Mouse (Mus musculus) liver, adult 2 months (tissue): ENCODE measurements around the gene Rarg.

ENCODE experiments used
- CTCF ChIP-seq: fragments of 200-500 bp; IDR thresholded peaks from 2 replicates; pipeline ENCODE4 v1.5.1; 2011; ENCODE audit warnings: low read depth, low read length, control low read depth
- POLR2A ChIP-seq: fragments of 200-500 bp; IDR thresholded peaks from 2 replicates; pipeline ENCODE4 v1.6.1; 2011; ENCODE audit warnings: low read length, control low read depth; ENCODE audit not compliant: insufficient read depth; ENCODE audit errors: extremely low read depth

DNA sequence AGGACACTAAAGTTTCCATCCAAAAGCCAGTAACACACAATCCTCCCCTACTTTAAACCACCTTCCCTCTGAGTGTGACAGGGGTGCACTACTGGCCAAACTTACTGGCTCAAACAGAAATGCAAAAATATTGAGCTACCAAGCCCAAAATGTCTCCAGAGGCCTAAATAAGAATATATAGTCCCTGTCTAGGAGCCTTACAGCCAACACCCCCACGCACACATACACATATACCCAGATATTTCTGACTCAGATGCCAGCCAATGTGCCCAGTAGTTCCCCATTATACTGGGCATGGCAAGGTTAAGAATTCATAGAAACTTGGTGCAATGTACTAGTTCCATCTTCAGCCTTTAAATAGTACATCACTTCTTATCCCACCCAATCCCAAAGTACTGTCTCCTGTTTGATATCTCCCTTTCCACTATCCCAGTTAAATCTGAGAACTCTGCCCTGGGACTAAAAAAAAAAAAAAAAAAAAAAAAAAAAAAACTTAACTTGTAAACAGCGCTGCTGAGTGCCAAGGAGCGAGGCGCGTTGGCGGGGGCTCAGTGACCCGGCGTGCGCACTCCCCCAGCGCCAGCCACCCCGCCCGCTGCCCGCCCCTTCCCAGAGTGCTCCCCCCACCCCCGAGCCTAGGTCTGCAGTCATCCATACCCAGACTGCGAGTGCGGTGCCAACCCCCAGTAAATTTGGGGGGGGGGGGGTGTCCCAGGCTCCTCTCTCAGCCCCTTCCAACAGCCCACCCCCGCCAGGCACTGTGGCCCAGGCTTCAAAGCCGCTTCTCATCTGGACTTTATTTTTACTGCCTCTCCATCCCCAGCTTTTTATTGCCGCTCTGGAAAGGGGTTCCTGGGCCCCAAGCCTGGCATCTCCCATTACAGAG lies 12.8 kb downstream of the Rarg start:
- TF ChIP-seq POLR2A (no peak), CTCF (no peak)
